Mouse (Mus musculus): ENCODE data around the gene Fgd1. TPM values are rescaled to one million over a fixed set of nuclear protein-coding genes. Genes with fewer than 3 reads are reported as not detected.
A peak's percentile ranks its signal among the peaks of the same experiment; 100 is the strongest.

Fgd1 gene
- polyA plus RNA-seq, 1 experiment = 89.9 TPM

DNA sequence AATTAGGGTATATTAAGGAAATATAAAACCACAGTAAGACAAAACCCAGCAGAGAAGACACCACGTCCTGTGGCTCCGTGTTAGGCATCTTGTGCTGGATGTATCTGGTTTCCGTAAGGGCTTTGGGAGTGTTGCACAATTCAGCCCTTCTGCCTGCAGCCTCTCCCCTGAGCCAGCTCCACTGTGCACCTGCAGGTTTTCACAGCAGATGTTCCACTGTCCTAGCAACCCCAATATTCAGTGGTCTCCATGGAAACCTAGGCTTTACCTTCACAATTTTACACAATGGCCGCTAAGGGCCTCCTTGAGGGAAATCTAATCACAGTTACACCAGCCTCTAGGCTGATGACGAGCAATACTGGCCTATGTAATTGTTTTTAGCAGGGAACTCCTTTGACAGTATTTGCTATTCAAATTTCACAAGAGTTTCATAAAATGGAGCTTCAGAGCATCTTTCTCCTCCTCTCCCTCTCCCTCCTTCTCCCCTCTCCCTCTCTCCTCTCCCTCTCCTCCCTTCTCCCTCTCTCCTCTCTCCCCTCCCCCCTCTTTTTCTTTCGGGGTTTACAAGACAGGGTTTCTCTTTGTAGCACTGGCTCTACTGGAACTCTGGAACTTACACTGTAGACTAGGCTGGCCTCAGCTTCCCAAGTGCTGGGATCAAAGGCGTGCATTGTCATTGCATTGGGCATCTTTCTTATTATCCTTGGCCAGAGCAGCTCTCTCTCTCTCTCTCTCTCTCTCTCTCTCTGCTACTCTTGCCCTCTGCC lies 61.5 kb downstream of the Fgd1 start:
- no peaks in the 10 kb centered on the region for H3K9me3 ChIP-seq (replicated peaks; ENCODE audit: control insufficient read depth, insufficient read depth, low read length, poor library complexity, severe bottlenecking)
- no peaks in the 10 kb centered on the region for H3K4me1 ChIP-seq (ENCODE audit: control insufficient read depth, insufficient read depth, low read length)

DNA sequence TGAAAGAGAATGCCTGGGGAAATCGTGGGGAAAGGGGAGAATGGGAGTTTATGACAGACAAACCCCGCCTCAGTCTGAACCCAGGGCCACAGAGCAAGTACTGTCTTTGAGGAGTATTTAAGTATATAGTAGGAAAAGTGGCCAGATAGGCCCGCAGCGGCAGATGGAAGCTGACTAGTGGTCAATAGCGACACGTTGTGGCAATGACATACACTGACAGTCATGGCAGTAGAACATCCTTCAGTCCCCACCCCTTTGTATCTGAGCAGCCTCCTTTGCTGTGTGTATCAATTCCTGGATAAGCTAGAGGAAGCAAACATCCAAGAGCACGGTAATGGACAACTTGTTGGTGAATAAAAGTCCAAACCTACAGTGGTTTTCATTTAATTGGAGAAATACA lies 70.8 kb downstream of the Fgd1 start:
- H3K4me3 ChIP-seq (ENCODE audit: low read depth, low read length) = no peak overlapping the region
- TF ChIP-seq EP300 (IDR thresholded peaks at IDR 0.05; ENCODE audit: insufficient read depth, low read depth, low read length) (no peak), CTCF (IDR thresholded peaks at IDR 0.05; ENCODE audit: low read depth, low read length) (peak; percentile 69), POLR2A (IDR thresholded peaks at IDR 0.05; ENCODE audit: insufficient read depth, low read length) (no peak)
- H3K9ac ChIP-seq (ENCODE audit: low read depth, poor library complexity, severe bottlenecking) = no peak overlapping the region
- H3K9me3 ChIP-seq (replicated peaks; ENCODE audit: control insufficient read depth, insufficient read depth, low read length, poor library complexity, severe bottlenecking) = no peaks in the 10 kb centered on the region
- H3K27ac ChIP-seq (ENCODE audit: insufficient read depth, low read length) = no peak overlapping the region
- H3K27me3 ChIP-seq (ENCODE audit: control insufficient read depth, insufficient read depth, low read length, poor library complexity, severe bottlenecking) = no peaks in the 10 kb centered on the region
- H3K36me3 ChIP-seq (ENCODE audit: control insufficient read depth, insufficient read depth, low read length, poor library complexity, severe bottlenecking) = no peaks in the 10 kb centered on the region
- H3K4me1 ChIP-seq (ENCODE audit: control insufficient read depth, insufficient read depth, low read length) = peaks cover 1% of the 10 kb centered on the region

More for the DNA sequence above, 61.5 kb downstream of the Fgd1 start:
- Histone ChIP-seq H3K36me3 (ENCODE audit: control insufficient read depth, insufficient read depth, low read length, poor library complexity, severe bottlenecking) (no peaks in the 10 kb centered on the region), H3K27me3 (ENCODE audit: control insufficient read depth, insufficient read depth, low read length, poor library complexity, severe bottlenecking) (no peaks in the 10 kb centered on the region), H3K4me3 (ENCODE audit: low read depth, low read length) (no peak overlapping the region), H3K27ac (ENCODE audit: insufficient read depth, low read length) (no peak overlapping the region), H3K9ac (ENCODE audit: low read depth, poor library complexity, severe bottlenecking) (no peak overlapping the region)
- TF ChIP-seq POLR2A (IDR thresholded peaks at IDR 0.05; ENCODE audit: insufficient read depth, low read length) (no peak), EP300 (IDR thresholded peaks at IDR 0.05; ENCODE audit: insufficient read depth, low read depth, low read length) (no peak), CTCF (IDR thresholded peaks at IDR 0.05; ENCODE audit: low read depth, low read length) (no peak)

DNA sequence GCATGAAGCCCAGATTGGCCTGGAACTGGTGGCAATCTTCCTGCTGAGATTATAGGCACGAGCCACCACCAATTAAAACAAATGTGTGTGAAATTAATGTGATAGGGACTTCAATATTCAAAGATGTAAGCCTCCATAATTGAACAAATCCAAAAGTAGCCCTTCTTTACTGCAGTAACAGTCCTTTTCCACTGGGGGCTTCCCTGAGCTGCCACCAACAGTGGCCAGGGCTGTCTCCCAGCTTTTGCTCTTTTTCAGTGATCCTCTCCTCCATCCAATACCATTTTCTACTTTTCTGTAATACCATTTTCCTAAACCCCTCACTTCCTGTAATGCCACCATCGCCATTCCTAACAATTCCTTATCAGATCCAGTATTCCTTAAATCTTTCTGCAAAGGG lies 71.5 kb downstream of the Fgd1 start:
- H3K36me3 ChIP-seq (ENCODE audit: control insufficient read depth, insufficient read depth, low read length, poor library complexity, severe bottlenecking) = no peaks in the 10 kb centered on the region
- no peak overlapping the region for H3K9ac ChIP-seq (ENCODE audit: low read depth, poor library complexity, severe bottlenecking)
- TF ChIP-seq EP300 (IDR thresholded peaks at IDR 0.05; ENCODE audit: insufficient read depth, low read depth, low read length) (no peak), POLR2A (IDR thresholded peaks at IDR 0.05; ENCODE audit: insufficient read depth, low read length) (no peak), CTCF (IDR thresholded peaks at IDR 0.05; ENCODE audit: low read depth, low read length) (no peak)
- H3K9me3 ChIP-seq (replicated peaks; ENCODE audit: control insufficient read depth, insufficient read depth, low read length, poor library complexity, severe bottlenecking) = no peaks in the 10 kb centered on the region
- H3K4me3 ChIP-seq (ENCODE audit: low read depth, low read length) = no peak overlapping the region
- H3K27me3 ChIP-seq (ENCODE audit: control insufficient read depth, insufficient read depth, low read length, poor library complexity, severe bottlenecking) = no peaks in the 10 kb centered on the region
- H3K27ac ChIP-seq (ENCODE audit: insufficient read depth, low read length) = no peak overlapping the region
- peaks cover 1% of the 10 kb centered on the region for H3K4me1 ChIP-seq (ENCODE audit: control insufficient read depth, insufficient read depth, low read length)

- Histone ChIP-seq H3K9me3 (replicated peaks; ENCODE audit: control insufficient read depth, insufficient read depth, low read length, poor library complexity, severe bottlenecking) (no peaks in the 10 kb centered on the region), H3K36me3 (ENCODE audit: control insufficient read depth, insufficient read depth, low read length, poor library complexity, severe bottlenecking) (no peaks in the 10 kb centered on the region), H3K9ac (ENCODE audit: low read depth, poor library complexity, severe bottlenecking) (no peak overlapping the region), H3K27ac (ENCODE audit: insufficient read depth, low read length) (peak overlapping the region; percentile 98), H3K27me3 (ENCODE audit: control insufficient read depth, insufficient read depth, low read length, poor library complexity, severe bottlenecking) (no peaks in the 10 kb centered on the region), H3K4me1 (ENCODE audit: control insufficient read depth, insufficient read depth, low read length) (no peaks in the 10 kb centered on the region), H3K4me3 (ENCODE audit: low read depth, low read length) (no peak overlapping the region)
- TF ChIP-seq POLR2A (IDR thresholded peaks at IDR 0.05; ENCODE audit: insufficient read depth, low read length) (no peak), EP300 (IDR thresholded peaks at IDR 0.05; ENCODE audit: insufficient read depth, low read depth, low read length) (peak; percentile 61; the same call in 1 of the 2 replicates)
These were observed 78.0 kb downstream of the Fgd1 start for GRCm38 (mm10) chrX:151123933-151124332.

DNA sequence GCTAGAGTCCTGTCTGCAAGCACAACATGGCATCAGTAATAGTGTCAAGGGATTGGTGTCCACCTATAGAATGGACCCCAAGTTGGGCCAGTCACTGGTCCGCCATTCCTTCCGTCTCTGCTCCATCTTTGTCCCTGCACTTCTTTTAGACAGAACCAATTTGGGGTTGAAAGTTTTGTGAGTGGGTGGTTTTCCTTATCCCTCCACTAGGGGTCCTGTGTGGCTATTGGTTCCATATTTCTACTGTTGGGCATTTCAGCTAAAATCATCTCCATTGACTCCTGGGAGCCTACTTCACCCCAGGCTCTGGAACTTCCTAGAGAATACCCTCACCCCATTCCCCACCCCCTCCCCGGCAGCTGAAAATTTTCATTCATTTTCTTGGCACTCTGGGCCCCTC lies 84.5 kb downstream of the Fgd1 start:
- Histone ChIP-seq H3K9ac (ENCODE audit: low read depth, poor library complexity, severe bottlenecking) (no peak overlapping the region), H3K27ac (ENCODE audit: insufficient read depth, low read length) (no peak overlapping the region), H3K36me3 (ENCODE audit: control insufficient read depth, insufficient read depth, low read length, poor library complexity, severe bottlenecking) (no peaks in the 10 kb centered on the region), H3K9me3 (replicated peaks; ENCODE audit: control insufficient read depth, insufficient read depth, low read length, poor library complexity, severe bottlenecking) (no peaks in the 10 kb centered on the region), H3K4me3 (ENCODE audit: low read depth, low read length) (no peak overlapping the region), H3K4me1 (ENCODE audit: control insufficient read depth, insufficient read depth, low read length) (no peaks in the 10 kb centered on the region), H3K27me3 (ENCODE audit: control insufficient read depth, insufficient read depth, low read length, poor library complexity, severe bottlenecking) (no peaks in the 10 kb centered on the region)
- no peak for TF ChIP-seq POLR2A (IDR thresholded peaks at IDR 0.05; ENCODE audit: insufficient read depth, low read length)
- TF ChIP-seq CTCF (IDR thresholded peaks at IDR 0.05; ENCODE audit: low read depth, low read length) = no peak
- no peak for TF ChIP-seq EP300 (IDR thresholded peaks at IDR 0.05; ENCODE audit: insufficient read depth, low read depth, low read length)

DNA sequence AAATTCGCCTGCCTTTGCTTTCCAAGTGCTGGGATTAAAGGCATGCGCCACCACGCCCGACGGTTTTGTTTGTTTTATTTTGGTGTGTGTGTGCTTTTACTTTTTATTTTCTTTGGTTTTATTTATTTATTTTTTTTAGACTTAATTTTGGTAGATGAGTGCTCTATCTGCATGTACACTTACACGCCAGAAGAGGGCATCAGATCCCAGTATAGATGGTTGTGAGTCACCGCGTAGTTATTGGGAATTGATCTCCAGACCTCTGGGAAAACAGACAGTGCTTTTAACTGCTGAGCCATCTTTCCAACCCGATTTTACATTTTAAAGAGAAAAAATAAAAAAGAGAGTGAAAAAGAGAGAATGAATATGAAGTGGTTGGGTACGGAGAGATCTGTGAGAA lies 86.8 kb downstream of the Fgd1 start:
- no peaks in the 10 kb centered on the region for H3K4me1 ChIP-seq (ENCODE audit: control insufficient read depth, insufficient read depth, low read length)
- no peaks in the 10 kb centered on the region for H3K27me3 ChIP-seq (ENCODE audit: control insufficient read depth, insufficient read depth, low read length, poor library complexity, severe bottlenecking)
- H3K9ac ChIP-seq (ENCODE audit: low read depth, poor library complexity, severe bottlenecking) = no peak overlapping the region
- no peaks in the 10 kb centered on the region for H3K36me3 ChIP-seq (ENCODE audit: control insufficient read depth, insufficient read depth, low read length, poor library complexity, severe bottlenecking)
- H3K4me3 ChIP-seq (ENCODE audit: low read depth, low read length) = no peak overlapping the region
- TF ChIP-seq CTCF (IDR thresholded peaks at IDR 0.05; ENCODE audit: low read depth, low read length) (no peak), POLR2A (IDR thresholded peaks at IDR 0.05; ENCODE audit: insufficient read depth, low read length) (no peak), EP300 (IDR thresholded peaks at IDR 0.05; ENCODE audit: insufficient read depth, low read depth, low read length) (no peak)
- no peak overlapping the region for H3K27ac ChIP-seq (ENCODE audit: insufficient read depth, low read length)
- no peaks in the 10 kb centered on the region for H3K9me3 ChIP-seq (replicated peaks; ENCODE audit: control insufficient read depth, insufficient read depth, low read length, poor library complexity, severe bottlenecking)

Other genes starting within 250 kb of the Fgd1 start
- 43.0 and 47.5 TPM in 2 replicates for gene Maged2, start 231.8 kb upstream of the Fgd1 start, polyA plus RNA-seq (2011; ENCODE audit: insufficient read depth, insufficient read length, low read depth, missing spikeins)
- 146 and 153 TPM in 2 replicates for gene Gnl3l, start 28.8 kb upstream of the Fgd1 start, polyA plus RNA-seq (2011; ENCODE audit: insufficient read depth, insufficient read length, low read depth, missing spikeins)
- 29.3 and 33.5 TPM in 2 replicates for gene Tsr2, start 50.4 kb downstream of the Fgd1 start, polyA plus RNA-seq (2011; ENCODE audit: insufficient read depth, insufficient read length, low read depth, missing spikeins)
- gene Wnk3, start 151.9 kb downstream of the Fgd1 start, polyA plus RNA-seq (2011; ENCODE audit: insufficient read depth, insufficient read length, low read depth, missing spikeins) = 26.0 and 28.4 TPM in 2 replicates

Measured in ES-Bruce4 (cell line).